In the genomic region with DNA sequence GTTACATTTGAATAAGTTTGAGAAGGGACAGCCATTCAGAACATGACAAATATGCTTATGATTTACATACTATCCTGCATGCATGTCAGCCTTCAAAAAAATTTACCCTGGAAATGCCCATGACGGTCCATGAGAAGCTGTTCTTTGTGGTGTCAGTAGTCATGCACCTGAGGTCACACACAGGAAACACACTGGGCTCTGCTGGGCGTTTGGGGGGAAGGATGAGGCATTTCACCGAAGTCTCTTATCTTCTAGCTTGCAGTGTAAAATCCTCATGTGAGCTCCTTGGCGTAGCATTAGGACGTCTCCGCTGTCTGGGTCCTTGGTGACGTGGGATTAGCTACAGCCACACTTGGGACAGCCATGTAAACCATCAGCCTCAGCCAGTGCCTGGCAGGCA, we compare ENCODE assay signal across 10 mouse cellular contexts. TPM values are rescaled to one million over a fixed set of nuclear protein-coding genes. Genes with fewer than 3 reads are reported as not detected.
DNase-seq lines count a peak whose midpoint lies in the region; ATAC-seq and TF ChIP-seq lines count a peak whose summit lies in the region.
"Not testable (repeated sequence)": the region's sequence is repeated elsewhere in the genome, so short reads cannot be mapped to it uniquely, and the experiment has no call there.
"Had no signal": no experiment of that assay in that cellular context is flagged by ENCODE, and none has a peak within 500 bp of the region (broad histone marks: within the 10 kb centered on the region; RNA-seq: fewer than 3 reads in every experiment).

Gene Sytl3 (plus strand): TSS at position 293 of the 400 bp plus-strand sequence.

- not testable (repeated sequence) for H3K27ac ChIP-seq in thymus, adult 2 months (ENCODE audit: control insufficient read depth, insufficient read depth, low read length)

- DNase-seq in CD8-positive naive resting alpha-beta T cell, adult 2 months (ENCODE audit: low read depth in 2 of 2, low spot score in 2 of 2) = peak; percentile 83 to 86
- DNase-seq in natural killer cell, adult 2 months (ENCODE audit: low spot score in 2 of 2) = peak; percentile 89 to 97
- peak; percentile 76 for DNase-seq in thymus, adult 2 months
- DNase-seq in thymus, postnatal 14 days = peak; percentile 83
- peak; percentile 77 for DNase-seq in thymus, postnatal 4 days

- not testable (repeated sequence) for H3K36me3 ChIP-seq in thymus, adult 2 months (ENCODE audit: control insufficient read depth, insufficient read depth, low read length)

- not testable (repeated sequence) for TF ChIP-seq POLR2A in thymus, adult 2 months (IDR thresholded peaks at IDR 0.05; ENCODE audit: control insufficient read depth, extremely low read depth, insufficient read depth, low read length, poor library complexity)

- not testable (repeated sequence) for H3K27me3 ChIP-seq in thymus, adult 2 months (ENCODE audit: control insufficient read depth, insufficient read depth, low read length)

- peak; percentile 24 for ATAC-seq in activated CD4-positive, CD25-positive, alpha-beta regulatory T cell, adult 4 months
- peak; percentile 7 for ATAC-seq in inflammation-experienced regulatory T-cells, adult 6 months

- not testable (repeated sequence) for H3K4me3 ChIP-seq in thymus, adult 2 months (ENCODE audit: control insufficient read depth, insufficient read depth, low read length)

- TF ChIP-seq CTCF in thymus, adult 2 months (IDR thresholded peaks at IDR 0.05; ENCODE audit: borderline replicate concordance, control insufficient read depth, extremely low read depth, insufficient read depth, low read length, poor library complexity) = not testable (repeated sequence)

- WGBS in thymus, adult 2 months = 9% methylated on average over 6 of the region's 7 CpGs

- peaks cover 11% of the 10 kb centered on the region for H3K4me1 ChIP-seq in thymus, adult 2 months (replicated peaks; ENCODE audit: control insufficient read depth, insufficient read depth, low read length)

RNA-seq across cellular contexts. Expression of gene Sytl3, which starts in this region (rescaled TPM):
- 1 to 10 TPM; 2.9 to 6.2 TPM for polyA plus RNA-seq in activated CD4-positive, CD25-positive, alpha-beta regulatory T cell, adult 4 months (2017; shearing (Covaris generic))
- polyA plus RNA-seq in inflammation-experienced regulatory T-cells, adult 6 months (2017; shearing (Covaris generic)) = 10 to 100 TPM in 1 of 3 experiments, 1 to 10 TPM in 2; 2.5 to 23.6 (median 3.9) TPM
- 34.4 and 40.1 TPM in 2 replicates for polyA plus RNA-seq in thymus, adult 2 months (2012; rRNA removed)
- polyA plus RNA-seq: adrenal gland, adult 2 months; forebrain, embryonic 11.5 days; heart, embryonic 13.5 days had no signal
